Mouse (Mus musculus): ENCODE measurements at regions not wholly inside any gene's neighbourhood (a gene's known extent, or its start where the extent isn't known, plus 50 kb on each side); places are given as distances from the start of the nearest gene placed in this dataset.

DNA sequence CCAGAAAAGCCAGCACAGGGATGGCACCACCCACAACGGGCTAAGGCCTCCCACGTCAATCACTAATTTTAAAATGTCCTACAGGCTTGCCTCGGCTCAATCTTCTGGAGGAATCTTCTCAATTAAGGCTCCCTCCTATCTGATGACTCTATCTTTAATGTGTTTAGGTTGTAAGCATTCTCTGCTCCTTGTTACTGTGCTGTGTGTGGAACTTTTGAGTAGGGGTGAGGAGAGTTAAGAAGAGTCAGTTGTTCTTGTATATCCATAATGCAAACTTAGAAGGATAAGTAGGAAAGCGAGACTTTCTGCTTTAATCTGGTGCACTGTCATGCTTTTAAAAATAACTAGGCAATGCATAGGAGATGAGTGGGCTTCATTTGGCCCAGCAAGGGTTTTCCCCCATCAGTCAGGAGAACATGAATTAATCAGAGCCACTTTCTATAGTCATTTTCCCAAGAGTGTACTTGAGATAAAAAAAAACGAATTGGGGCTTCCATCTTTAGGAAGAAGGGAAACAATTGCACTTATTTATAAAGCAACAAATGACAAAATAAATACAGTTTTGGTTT lies 87.2 kb upstream of the Pfn2 start:
- ATAC-seq (ENCODE audit: insufficient read depth, low read depth): no peak
- no peak for DNase-seq (ENCODE audit: low spot score)
- Histone ChIP-seq H3K4me3 (ENCODE audit: low read depth, low read length) (no peak overlapping the region), H3K9me3 (replicated peaks; ENCODE audit: control insufficient read depth, low read length) (no peaks in the 10 kb centered on the region), H3K27ac (ENCODE audit: low read depth) (no peak overlapping the region), H3K27me3 (ENCODE audit: control insufficient read depth, insufficient read depth, low read length) (no peaks in the 10 kb centered on the region), H3K4me1 (ENCODE audit: control insufficient read depth, insufficient read depth) (no peaks in the 10 kb centered on the region), H3K36me3 (replicated peaks; ENCODE audit: control insufficient read depth, insufficient read depth, low read length) (no peaks in the 10 kb centered on the region), H3K9ac (replicated peaks; ENCODE audit: low read depth, low read length) (no peak overlapping the region), H3K4me2 (ENCODE audit: low read depth, low read length) (no peak overlapping the region)
- 58% methylated on average over 5 of the region's 5 CpGs for WGBS
- TF ChIP-seq EP300 (IDR thresholded peaks at IDR 0.05; ENCODE audit: low read depth): no peak
- TF ChIP-seq CTCF (IDR thresholded peaks at IDR 0.05; ENCODE audit: low read depth): no peak

DNA sequence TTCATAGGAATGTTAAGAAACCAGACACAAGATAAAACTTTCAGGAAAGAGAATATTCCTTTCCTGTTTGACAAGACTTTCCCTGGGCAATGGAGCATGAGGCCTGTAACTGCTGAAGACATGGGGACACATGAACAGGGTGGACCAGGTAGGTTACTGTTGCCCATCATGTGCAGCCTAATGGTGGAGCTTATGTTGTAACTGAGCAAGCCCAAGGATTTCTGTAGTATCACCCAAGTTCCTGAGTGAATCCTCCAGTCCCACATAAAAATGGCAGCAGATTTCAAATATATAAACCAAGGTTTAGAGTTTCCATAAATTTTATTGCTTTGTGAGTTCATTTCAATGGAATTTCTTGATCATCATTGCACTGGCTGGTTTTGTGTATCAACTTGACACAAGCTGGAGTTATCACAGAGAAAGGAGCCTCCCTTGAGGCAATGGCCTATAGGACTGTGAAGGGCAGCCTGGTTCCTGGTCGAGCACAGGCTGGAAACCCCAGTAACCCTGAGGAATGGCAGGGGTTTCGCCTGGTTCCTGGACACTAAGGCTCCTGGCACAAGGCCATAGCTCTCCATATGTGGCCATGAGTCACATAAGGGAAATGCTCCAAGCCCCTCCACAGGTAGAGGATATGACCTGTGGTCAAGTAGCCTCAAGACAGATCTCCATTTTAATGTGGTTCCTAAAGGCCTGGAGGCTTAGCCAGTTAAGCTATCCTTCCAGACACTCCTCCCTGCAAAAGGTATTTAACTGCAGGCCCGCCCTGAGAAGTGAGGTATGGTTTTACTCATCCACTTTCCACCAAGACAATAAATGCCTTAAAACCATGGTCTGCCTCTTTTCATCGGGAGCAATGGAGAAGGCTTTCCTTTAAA lies 92.9 kb upstream of the Pfn2 start:
- ATAC-seq (ENCODE audit: insufficient read depth, low read depth) (no peak), DNase-seq (ENCODE audit: low spot score) (no peak)
- Histone ChIP-seq H3K4me2 (ENCODE audit: low read depth, low read length) (no peak overlapping the region), H3K4me1 (ENCODE audit: control insufficient read depth, insufficient read depth) (no peaks in the 10 kb centered on the region), H3K4me3 (ENCODE audit: low read depth, low read length) (no peak overlapping the region), H3K9me3 (replicated peaks; ENCODE audit: control insufficient read depth, low read length) (no peaks in the 10 kb centered on the region), H3K27me3 (ENCODE audit: control insufficient read depth, insufficient read depth, low read length) (no peaks in the 10 kb centered on the region), H3K36me3 (replicated peaks; ENCODE audit: control insufficient read depth, insufficient read depth, low read length) (no peaks in the 10 kb centered on the region), H3K27ac (ENCODE audit: low read depth) (no peak overlapping the region), H3K9ac (replicated peaks; ENCODE audit: low read depth, low read length) (no peak overlapping the region)
- WGBS: 84% methylated on average over 4 of the region's 4 CpGs
- TF ChIP-seq CTCF (IDR thresholded peaks at IDR 0.05; ENCODE audit: low read depth) (no peak), EP300 (IDR thresholded peaks at IDR 0.05; ENCODE audit: low read depth) (no peak)

DNA sequence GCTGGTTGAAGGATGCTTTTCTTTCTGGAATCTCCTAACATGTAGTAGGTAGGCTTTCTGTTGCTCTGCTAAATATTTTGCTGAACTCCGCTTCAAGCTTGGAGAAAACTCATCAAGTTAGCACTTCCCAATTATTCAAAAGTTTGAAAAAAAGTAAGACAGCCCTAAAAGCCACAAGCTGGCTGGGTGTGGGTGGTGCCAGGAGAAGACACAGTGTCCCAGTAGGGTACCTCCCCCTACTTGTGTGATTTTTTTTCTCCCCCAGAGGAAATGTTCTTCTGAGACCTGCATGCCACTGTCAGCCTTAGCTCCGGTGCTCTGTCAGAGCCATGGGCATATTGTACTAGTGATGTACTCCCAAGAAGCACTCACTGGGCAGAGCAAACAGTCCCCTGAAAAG lies 96.8 kb upstream of the Pfn2 start:
- Histone ChIP-seq H3K9me3 (replicated peaks; ENCODE audit: control insufficient read depth, low read length) (no peaks in the 10 kb centered on the region), H3K9ac (replicated peaks; ENCODE audit: low read depth, low read length) (no peak overlapping the region), H3K27ac (ENCODE audit: low read depth) (no peak overlapping the region), H3K4me1 (ENCODE audit: control insufficient read depth, insufficient read depth) (no peaks in the 10 kb centered on the region), H3K4me2 (ENCODE audit: low read depth, low read length) (no peak overlapping the region), H3K36me3 (replicated peaks; ENCODE audit: control insufficient read depth, insufficient read depth, low read length) (no peaks in the 10 kb centered on the region), H3K27me3 (ENCODE audit: control insufficient read depth, insufficient read depth, low read length) (no peaks in the 10 kb centered on the region), H3K4me3 (ENCODE audit: low read depth, low read length) (no peak overlapping the region)
- DNase-seq (ENCODE audit: low spot score) (no peak), ATAC-seq (ENCODE audit: insufficient read depth, low read depth) (no peak)
- TF ChIP-seq EP300 (IDR thresholded peaks at IDR 0.05; ENCODE audit: low read depth) (no peak), CTCF (IDR thresholded peaks at IDR 0.05; ENCODE audit: low read depth) (no peak)
- WGBS: 61% methylated on average over 2 of the region's 2 CpGs

DNA sequence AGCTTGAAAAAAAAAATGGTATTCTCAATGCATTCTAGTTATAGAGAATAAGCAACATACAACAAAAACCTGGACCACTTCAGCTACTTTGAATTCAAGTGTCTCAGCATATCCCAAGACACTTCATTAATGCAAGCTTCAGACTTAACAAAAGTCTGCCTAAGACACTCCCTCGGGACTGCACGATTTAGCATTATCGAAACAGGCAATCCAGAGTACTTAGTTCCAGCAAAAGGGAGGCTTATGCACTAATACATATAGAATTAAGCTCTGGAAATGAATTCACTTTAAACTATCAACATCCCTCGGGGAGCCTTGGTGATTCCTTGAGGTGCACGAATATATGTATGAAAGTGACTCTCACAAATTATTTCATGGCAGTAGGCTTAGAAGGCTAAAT lies 97.9 kb upstream of the Pfn2 start:
- no peaks in the 10 kb centered on the region for H3K9me3 ChIP-seq (replicated peaks; ENCODE audit: control insufficient read depth, low read length)
- H3K36me3 ChIP-seq (replicated peaks; ENCODE audit: control insufficient read depth, insufficient read depth, low read length): no peaks in the 10 kb centered on the region
- H3K4me2 ChIP-seq (ENCODE audit: low read depth, low read length): no peak overlapping the region
- no peak for DNase-seq (ENCODE audit: low spot score)
- no peak overlapping the region for H3K4me3 ChIP-seq (ENCODE audit: low read depth, low read length)
- ATAC-seq (ENCODE audit: insufficient read depth, low read depth): no peak
- peaks cover under 1% of the 10 kb centered on the region; the same call in 1 of the 2 replicates for H3K4me1 ChIP-seq (ENCODE audit: control insufficient read depth, insufficient read depth)
- H3K27me3 ChIP-seq (ENCODE audit: control insufficient read depth, insufficient read depth, low read length): no peaks in the 10 kb centered on the region
- H3K9ac ChIP-seq (replicated peaks; ENCODE audit: low read depth, low read length): no peak overlapping the region
- TF ChIP-seq EP300 (IDR thresholded peaks at IDR 0.05; ENCODE audit: low read depth): no peak
- no peak for TF ChIP-seq CTCF (IDR thresholded peaks at IDR 0.05; ENCODE audit: low read depth)
- no peak overlapping the region for H3K27ac ChIP-seq (ENCODE audit: low read depth)
- WGBS: 78% methylated on average over 5 of the region's 5 CpGs

GRCm38 (mm10) chr3:57947331-57947730 lies 99.5 kb upstream of the Pfn2 start:
- no peak overlapping the region for H3K9ac ChIP-seq (replicated peaks; ENCODE audit: low read depth, low read length)
- H3K9me3 ChIP-seq (replicated peaks; ENCODE audit: control insufficient read depth, low read length): no peaks in the 10 kb centered on the region
- no peaks in the 10 kb centered on the region for H3K36me3 ChIP-seq (replicated peaks; ENCODE audit: control insufficient read depth, insufficient read depth, low read length)
- WGBS: 84% methylated on average over 2 of the region's 2 CpGs
- H3K4me3 ChIP-seq (ENCODE audit: low read depth, low read length): no peak overlapping the region
- no peak overlapping the region for H3K27ac ChIP-seq (ENCODE audit: low read depth)
- DNase-seq (ENCODE audit: low spot score) (no peak), ATAC-seq (ENCODE audit: insufficient read depth, low read depth) (no peak)
- H3K4me1 ChIP-seq (ENCODE audit: control insufficient read depth, insufficient read depth): peaks cover 6% of the 10 kb centered on the region; the same call in 1 of the 2 replicates
- no peaks in the 10 kb centered on the region for H3K27me3 ChIP-seq (ENCODE audit: control insufficient read depth, insufficient read depth, low read length)
- TF ChIP-seq CTCF (IDR thresholded peaks at IDR 0.05; ENCODE audit: low read depth) (no peak), EP300 (IDR thresholded peaks at IDR 0.05; ENCODE audit: low read depth) (no peak)
- no peak overlapping the region for H3K4me2 ChIP-seq (ENCODE audit: low read depth, low read length)

Measured in heart, postnatal 0 days (tissue).